Mouse (Mus musculus): ENCODE results near the gene Pithd1.
A peak's percentile ranks its signal among the peaks of the same experiment; 100 is the strongest.

The Pithd1 gene

GRCm38 (mm10) chr4:135986943-135987710 lies at the start of gene Pithd1:
Gene Pithd1 (minus strand): TSS chr4:135987264.
- DNase-seq, result peak; percentile 95

- no peak for DNase-seq
Observed at GRCm38 (mm10) chr4:136035078-136035477, 48.0 kb upstream of the Pithd1 start.

DNA sequence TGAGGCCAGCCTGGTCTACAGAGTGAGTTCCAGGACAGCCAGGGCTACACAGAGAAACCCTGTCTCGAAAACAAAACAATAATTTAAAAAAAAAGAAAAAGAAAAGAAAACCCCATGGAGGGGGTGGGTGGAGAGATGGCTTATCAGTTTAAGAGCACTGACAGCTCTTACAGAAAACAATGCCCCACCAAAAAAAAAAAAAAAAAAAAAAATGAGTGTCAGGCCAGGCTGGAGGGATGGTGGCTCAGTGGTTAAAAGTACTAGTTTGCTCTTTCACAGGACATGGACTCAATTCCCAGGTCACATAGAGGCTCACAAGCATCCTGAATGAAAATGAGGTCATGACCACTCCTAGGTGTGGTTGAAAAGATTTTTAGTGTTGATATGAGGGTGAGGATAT lies 46.2 kb upstream of the Pithd1 start:
- no peak for DNase-seq

GRCm38 (mm10) chr4:136030968-136031909 lies 44.2 kb upstream of the Pithd1 start:
- DNase-seq, result peak; percentile 26

DNA sequence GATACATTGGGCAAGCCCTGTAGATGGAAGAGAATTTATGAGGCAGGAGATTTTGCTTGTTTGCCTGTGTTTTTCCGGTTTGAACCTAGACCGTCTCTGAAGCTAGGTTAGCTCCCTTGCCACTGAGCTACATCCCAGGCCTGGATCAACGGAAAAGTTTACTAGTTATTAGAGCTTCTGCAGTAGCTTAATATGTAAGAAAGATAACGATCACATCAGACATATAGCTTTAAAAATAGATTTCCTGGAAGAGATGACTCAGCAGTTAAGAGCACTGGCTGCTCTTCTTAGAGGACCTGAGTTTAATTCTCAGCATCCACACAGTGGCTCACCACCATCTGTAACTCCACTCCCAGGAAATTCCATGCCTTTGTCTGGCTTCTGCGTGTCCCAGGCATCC lies 41.6 kb upstream of the Pithd1 start:
- no peak for DNase-seq

DNA sequence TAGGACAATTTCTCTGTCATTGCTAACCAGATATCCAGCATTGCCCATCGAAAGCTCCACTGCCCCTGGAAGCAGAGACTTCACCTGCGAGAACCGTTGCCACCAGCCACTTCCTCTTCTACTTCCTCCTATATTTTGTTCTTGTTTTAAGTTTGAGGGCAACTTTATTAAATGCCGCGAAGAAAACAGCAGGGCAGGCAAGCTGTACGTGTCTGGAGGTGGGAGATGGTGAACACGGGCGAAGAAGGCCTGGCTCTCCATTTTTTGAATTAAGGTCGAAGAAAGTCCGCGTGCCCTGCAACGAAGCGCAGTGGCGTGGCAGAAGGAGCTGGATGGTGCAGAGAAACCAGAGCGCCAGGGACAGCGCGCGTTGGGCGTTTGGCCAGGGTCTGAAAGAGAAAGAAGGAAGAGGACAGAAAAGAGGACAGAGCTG lies 41.1 kb upstream of the Pithd1 start:
- DNase-seq, result peak; percentile 55

DNA sequence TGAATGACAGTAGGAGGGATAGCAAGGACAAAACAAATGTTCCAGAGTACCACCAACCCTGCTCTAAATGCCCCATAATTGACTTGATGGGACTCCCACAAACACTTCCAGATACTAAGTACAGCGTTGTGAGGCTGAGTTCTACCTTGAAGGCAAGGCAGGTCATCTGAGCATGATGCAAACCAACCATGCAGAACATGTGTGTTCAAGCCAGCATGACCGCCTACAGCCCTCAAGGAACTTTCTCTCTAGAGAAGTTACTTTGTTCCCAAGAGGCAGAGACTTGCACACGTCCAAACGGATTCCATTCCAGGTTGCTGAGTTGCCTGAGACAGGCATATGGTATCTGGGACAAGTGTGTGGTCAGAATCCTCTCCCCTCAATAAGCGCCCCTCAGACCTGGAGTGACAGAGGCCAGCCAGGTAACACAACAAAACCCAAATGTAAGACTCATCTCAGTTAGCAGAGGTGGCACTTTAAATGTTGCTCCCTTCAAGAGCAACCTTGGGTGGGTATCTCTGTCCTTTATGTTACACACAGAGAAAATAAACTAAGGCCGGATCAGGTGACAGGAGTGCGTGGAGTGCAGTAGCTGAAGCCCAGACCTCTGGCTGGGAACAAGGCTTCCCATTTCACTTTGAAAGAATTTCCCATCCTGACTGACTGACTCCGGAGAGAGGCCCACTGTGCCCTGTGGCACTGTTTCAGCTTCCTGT lies 40.5 kb upstream of the Pithd1 start:
- no peak for DNase-seq

DNA sequence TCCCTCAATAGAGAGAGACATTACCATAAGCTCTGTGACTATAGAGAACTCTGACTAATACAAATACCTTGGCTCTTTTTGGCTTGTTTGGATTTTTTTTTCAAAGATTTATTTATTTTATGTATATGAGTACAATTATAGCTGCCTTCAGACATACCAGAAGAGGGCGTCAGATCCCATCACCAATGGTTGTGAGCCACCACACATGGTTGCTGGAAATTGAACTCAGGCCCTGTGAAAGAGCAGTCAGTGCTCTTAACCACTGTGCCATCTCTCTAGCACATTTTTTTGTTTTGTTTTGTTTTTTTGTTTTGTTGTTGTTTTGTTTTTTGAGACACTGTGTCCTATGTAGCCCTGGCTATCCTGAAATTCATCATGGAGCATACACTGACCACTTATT lies 38.3 kb upstream of the Pithd1 start:
- DNase-seq, result no peak

DNA sequence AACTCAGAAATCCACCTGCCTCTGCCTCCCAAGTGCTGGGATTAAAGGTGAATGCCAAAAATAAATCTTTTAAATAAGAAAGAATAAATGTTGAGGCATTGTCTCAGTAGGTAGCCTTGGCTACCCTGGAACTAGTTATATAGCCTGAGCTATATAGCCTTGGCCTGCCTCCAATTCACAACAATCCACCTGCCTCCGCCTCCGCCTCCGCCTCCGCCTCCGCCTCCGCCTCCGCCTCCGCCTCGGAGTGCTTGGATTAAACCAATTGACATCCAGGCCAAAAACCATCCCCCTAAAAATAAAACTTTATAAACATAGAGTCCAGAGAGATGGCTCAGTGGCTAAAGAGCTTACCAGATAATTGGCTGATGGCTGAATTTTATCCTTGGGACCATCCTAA lies 35.9 kb upstream of the Pithd1 start:
- peak; percentile 40 for DNase-seq

DNA sequence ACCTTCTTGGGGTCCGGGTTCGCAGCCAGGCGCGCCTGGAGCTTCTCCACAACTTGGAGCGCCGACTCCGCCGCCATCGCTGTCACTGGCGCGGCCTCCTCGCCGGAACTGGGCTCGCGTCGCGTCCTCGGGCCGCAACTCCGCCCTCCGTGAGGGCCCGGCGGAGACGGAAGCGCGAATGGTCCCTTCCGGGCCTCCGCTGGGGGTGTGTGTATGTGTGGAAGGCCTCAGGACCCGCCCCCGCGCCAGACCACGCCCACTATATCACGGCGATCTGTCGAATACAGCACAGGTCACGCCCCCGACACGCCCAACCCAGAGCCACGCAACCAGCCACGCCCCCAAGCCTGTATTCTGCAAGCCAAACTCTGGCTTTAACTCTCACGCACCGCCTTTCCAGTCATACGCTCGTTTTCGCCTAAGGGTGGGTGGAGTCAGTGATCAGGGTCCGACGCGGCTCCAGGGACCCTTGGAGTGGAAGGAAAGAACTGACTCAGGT lies 34.5 kb upstream of the Pithd1 start, which contains the start of gene Eloa:
Eloa (minus strand) TSS at position 215 of the 499 bp plus-strand sequence.
- peak; percentile 100 for DNase-seq

- no peak for DNase-seq
Observed at GRCm38 (mm10) chr4:136020743-136021548, 33.9 kb upstream of the Pithd1 start.

- no peak for DNase-seq
Observed at GRCm38 (mm10) chr4:136016059-136016602, 29.1 kb upstream of the Pithd1 start.

DNA sequence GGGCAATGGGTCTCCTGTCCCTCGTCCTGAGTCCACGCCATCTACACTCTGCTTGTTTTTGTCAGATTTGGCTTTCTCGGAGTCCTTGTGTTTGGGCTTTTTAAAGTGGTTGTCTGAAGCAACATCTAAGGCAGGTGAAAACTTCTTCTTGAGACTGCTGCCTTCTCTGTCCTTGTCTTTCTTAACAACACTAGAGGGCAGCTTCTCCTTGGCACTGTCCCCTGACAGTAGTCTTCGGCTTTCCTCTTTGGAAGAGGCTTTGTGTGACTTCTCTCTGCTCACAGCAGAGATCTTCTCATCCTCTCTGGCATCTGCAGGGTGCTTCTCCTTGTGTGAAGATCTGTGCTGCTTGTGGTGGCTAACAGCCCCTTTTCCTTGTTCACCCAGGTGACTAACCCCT lies 23.5 kb upstream of the Pithd1 start:
- no peak for DNase-seq

DNA sequence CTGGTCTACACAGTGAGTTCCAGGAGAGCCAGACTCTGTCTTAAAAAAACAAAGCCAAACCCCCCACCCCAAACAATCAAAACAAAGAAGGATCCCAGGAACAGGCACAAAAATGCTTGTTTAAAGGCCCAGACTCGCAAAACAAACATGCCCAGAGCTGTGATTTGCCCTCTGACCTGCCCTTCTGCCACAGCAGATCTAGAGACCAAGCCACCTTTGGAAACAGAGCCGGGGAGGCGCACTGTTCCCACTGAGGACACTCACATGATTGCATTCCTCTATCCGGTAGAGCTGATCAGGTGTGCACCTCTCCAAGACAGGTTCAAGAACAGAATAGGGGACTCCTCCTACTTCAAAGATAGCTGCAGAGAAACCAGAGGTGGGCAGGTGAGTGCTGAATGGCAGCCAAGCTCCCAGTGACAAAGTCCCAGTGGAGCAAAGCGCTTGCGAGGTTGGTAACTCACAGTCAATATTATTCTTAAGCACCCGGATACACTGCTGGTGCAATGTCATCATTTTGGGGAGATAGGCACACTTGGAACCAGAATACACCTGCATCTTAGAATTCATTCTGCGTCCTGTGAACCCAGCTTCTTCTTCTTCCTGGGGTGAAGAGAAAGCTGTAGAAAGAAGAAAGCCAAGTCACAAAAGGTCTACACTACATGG lies 21.9 kb upstream of the Pithd1 start:
- no peak for DNase-seq

DNA sequence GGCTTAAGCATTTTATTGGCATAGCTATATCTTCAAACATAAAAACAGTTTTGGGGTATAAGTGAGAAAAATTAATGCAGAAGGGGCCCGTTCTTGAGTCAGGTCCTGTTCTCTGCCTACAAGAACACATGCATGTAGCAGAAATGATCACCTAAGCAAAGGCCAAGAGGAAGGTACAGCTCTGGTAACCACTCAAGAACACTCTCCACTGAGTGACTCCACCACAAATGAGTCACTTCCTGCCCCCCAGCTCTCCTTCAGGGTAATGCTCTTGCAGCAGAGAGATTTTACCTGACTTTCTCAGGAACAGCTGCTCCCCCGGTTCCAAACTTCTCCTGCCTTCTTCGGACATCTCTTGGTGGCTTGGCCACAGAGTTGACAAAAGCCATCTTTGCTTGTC lies 19.8 kb upstream of the Pithd1 start:
- no peak for DNase-seq

- no peak for DNase-seq
Observed at GRCm38 (mm10) chr4:136004921-136005320, 17.9 kb upstream of the Pithd1 start.

DNA sequence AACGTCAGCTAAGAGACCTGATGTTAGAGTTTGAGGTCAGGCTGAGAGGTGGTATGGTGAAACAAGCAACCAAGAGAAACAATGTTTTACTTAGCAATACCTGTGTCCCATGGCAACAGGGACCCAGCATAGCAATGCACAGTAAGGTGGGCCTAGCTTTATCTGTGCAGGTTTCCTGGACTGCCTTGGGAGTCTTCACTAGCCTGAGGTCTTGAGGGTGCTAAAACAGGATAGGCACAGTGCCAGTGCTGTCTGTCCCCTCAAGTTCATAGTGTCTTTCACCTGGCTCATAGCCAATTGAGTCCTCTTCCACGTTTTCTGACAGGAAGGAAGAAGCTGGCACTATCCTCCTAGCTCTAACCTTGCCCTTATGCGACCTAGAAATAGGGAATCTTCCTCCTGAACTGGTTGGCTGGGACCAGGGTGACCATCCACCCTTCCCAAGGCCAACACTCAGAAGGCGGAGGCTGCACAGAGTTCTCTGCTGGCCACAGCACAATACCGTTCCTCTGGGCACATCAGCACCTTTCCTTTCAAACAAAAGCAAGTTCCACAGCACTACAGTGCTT lies 17.1 kb upstream of the Pithd1 start:
- DNase-seq, result no peak

- DNase-seq, result no peak
Observed at GRCm38 (mm10) chr4:135995118-135995517, 8.1 kb upstream of the Pithd1 start.

DNA sequence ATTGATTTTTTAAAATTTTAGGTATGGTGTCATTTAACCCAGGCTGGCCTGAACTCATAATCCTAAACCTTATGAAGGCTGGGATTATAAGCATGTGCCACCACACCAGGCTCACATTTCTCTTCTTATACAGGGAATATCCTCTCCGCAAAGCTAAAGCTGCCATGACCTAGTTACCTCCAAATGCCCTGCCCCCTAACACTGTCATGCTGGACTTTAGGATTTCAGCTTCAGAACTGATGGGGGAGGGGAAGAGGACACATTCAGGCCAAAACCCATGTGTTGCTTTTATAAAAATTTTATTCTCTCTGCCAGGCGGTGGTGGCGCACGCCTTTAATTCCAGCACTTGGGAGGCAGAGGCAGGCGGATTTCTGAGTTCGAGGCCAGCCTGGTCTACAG lies 6.9 kb upstream of the Pithd1 start:
- DNase-seq, result no peak

- DNase-seq, result no peak
Observed at GRCm38 (mm10) chr4:135987714-135988113, 650 bp upstream of the Pithd1 start.

All from thymus, postnatal 14 days (tissue).